Mouse (Mus musculus) gastrocnemius, postnatal 4 days (tissue): Measurements from ENCODE around the gene Tmem200c. TPM values are rescaled to one million over a fixed set of nuclear protein-coding genes. Genes with fewer than 3 reads are reported as not detected.

Source experiments
- DNase-seq, 2 experiments: peaks; one replicate each; pipeline ENCODE4 v3.0.0; 2021 to 2022; ENCODE audit warnings: low spot score in 2 of 2, mixed read lengths in 2 of 2
- total RNA-seq, 2 experiments: library from RNA; stranded (reverse); gene quantifications; 2 replicates each; pipeline ENCODE4 v1.2.3; 2021

Gene Tmem200c
- total RNA-seq, 2 experiments from 2014 or later, result 0.47 to 0.54 TPM

- no peak for DNase-seq
Measured at GRCm38 (mm10) chr17:68890672-68891071, 64.2 kb downstream of the Tmem200c start.

Other genes starting within 250 kb of the Tmem200c start
- gene Epb41l3, start 249.1 kb downstream of the Tmem200c start, total RNA-seq, result 10 to 100 TPM; 51.6 to 65.5 TPM